Mouse (Mus musculus): ENCODE results near the gene Tgfb1. TPM values are rescaled to one million over a fixed set of nuclear protein-coding genes. Genes with fewer than 3 reads are reported as not detected.
A peak's percentile ranks its signal among the peaks of the same experiment; 100 is the strongest.
"Not testable (repeated sequence)": the region's sequence is repeated elsewhere in the genome, so short reads cannot be mapped to it uniquely, and the experiment has no call there.

Gene Tgfb1
- total RNA-seq, 2 experiments from 2014 or later, result 48.7 to 49.6 TPM

DNA sequence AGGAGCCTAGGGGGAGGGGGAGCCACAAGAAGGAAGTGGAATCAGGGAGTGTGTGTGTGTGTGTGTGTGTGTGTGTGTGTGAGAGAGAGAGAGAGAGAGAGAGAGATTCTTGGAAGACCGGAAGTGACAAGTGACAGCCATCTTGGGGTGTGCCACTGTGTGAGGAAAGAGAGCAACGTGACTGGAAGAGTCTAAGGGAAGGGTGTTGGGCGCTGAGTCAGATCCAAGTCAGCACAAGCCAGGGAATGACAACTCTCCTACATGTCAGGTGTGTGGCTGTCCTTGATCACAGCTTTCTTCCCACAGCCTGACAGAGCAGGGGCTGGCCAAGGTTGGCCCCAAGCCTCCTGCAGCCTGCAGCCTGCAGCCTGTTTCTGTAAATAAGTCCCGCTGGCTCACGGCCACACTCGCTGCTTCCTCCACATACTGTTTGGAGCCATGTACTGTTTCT lies 19.0 kb downstream of the Tgfb1 start:
- peak; percentile 44 for DNase-seq

- DNase-seq, result no peak
These were observed 19.9 kb downstream of the Tgfb1 start for GRCm38 (mm10) chr7:25706578-25707170.

DNA sequence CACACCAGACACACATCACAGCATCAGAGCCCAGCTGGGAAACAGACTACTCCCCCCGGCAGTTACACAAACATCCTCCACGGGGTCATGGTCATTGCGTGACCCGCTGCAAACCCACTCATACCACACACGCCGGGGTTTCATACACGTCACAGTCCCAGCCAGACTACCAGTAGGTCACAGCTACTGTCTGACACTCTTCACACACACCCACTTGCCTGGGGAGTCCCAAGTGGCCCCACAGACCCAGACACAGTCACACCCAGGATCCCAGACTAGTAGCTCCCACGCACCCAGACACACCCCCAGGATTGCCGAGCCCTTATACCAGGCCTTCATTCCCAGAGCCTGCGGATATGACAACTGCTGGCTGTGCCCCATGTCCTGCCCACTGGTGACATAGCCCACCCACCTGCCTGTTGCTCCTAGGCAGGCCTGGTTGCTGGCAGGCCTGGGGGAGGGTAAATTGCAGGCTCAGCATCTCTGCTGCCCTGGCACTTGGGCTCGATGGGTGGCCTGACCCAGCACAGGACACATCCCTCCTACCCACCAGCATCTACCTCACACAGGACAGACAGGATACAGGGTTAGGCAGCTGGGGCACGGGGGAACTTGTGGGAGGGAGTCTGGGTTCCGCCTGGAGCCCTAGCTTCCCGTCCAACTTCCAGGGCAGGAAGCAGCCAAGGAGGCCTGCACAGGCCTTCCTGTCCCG lies 20.9 kb downstream of the Tgfb1 start:
- DNase-seq, result peak; percentile 56

- peak; percentile 42 for DNase-seq
These were observed 23.2 kb downstream of the Tgfb1 start for GRCm38 (mm10) chr7:25709961-25710360.

- peak; percentile 51 for DNase-seq
These were observed 23.8 kb downstream of the Tgfb1 start for GRCm38 (mm10) chr7:25710519-25711130.

DNA sequence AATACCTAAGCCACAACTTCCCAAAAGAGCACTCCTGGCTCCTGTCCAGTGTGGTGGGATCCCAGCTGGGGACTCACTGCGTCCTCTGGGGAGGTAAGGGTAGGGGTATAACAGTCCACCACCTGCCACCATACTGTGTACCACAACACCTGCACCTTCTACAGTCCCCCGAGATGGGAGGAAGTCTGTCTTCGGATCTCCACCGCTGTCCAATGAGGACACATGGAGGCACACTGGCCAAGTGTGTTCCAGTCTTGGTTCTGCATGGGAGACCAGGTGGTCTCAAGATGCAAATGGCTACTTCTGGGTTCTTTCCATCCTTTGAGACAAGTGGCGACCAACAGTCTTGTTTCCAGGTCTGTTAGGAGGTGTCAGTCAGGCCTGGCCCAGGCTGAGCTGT lies 24.4 kb downstream of the Tgfb1 start:
- DNase-seq, result no peak

- DNase-seq, result peak; percentile 62
These were observed 25.0 kb downstream of the Tgfb1 start for GRCm38 (mm10) chr7:25711731-25712197.

GRCm38 (mm10) chr7:25712801-25713200 lies 26.0 kb downstream of the Tgfb1 start:
- no peak for DNase-seq

GRCm38 (mm10) chr7:25714581-25714980 lies 27.8 kb downstream of the Tgfb1 start:
- DNase-seq, result no peak

DNA sequence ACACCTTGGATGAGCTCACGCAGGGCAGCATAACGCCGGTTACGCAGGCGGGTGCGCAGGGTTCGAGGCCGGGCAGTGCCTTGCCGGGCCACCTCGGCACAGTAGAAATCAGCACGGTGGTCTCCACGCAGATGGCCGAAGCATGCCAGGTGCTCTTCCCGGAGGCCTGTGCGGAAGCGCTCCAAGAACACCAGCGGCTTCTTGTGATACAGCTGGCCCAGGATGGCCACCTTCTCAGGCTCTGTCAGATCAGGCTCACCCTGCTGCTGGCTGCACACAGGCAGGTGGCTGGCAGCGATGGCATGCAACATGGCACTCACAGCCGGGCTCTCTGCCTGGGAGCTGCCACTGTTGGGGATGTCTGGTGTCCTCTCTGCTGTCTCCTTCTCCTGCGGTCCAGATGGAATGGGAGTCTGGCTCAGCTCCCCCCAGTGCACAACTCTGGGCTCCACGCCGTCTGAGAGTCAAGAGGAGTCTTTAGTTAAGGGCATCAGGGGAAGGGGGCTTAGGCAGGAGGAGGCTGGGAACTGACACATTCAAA lies 29.0 kb downstream of the Tgfb1 start:
- no peak for DNase-seq

DNA sequence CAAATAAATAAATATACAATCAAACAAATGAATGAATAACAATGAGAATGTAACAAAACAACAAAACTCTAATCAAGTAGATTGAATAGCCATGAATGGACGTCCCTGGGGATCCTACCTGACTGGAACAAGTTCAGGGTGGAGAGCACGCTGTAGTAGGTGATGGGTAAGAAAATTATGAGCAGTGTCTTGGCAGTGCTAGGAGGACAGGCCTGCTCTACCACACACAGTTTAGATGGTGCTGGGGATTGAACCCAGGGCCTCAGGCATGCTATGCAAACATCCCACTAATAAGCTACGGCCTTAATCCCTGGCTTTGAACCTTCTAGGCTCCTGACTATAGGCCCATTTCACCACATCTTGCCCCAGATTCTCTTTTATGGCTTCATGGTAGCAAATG lies 30.7 kb downstream of the Tgfb1 start:
- no peak for DNase-seq

DNA sequence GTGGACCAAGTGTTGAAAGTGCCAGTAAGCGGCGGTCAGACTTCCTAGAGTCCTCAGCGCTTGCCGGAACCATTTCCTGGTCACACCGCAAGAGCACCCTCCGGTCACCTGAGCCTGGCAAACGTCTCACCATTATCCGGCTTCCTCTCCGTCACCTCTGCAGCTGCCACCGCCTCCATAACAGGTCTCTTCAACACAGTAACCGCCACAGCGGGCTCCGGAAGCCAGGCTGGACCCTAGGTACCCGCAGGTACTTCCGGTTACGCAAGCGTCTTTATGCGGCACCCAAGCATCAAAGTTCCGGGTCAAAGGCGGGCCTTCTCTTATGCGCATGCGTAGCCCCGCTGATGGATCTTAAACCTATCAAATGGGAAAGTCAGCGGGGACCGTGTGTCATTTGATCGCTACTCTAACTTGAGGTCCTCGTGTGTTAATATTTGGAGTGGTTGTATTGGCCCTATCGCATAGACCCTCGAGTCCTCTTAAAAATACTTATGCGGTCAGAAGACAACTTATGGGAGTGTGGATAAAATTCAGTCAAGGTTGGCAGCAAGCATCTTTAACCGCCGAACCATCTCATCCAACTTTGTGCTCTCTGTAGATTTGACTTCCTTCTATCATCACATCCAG lies 32.1 kb downstream of the Tgfb1 start, which contains the start of gene Ccdc97:
TSS of gene Ccdc97 (minus strand) at position 301 of the 630 bp plus-strand sequence.
- DNase-seq, result peak; percentile 93

DNA sequence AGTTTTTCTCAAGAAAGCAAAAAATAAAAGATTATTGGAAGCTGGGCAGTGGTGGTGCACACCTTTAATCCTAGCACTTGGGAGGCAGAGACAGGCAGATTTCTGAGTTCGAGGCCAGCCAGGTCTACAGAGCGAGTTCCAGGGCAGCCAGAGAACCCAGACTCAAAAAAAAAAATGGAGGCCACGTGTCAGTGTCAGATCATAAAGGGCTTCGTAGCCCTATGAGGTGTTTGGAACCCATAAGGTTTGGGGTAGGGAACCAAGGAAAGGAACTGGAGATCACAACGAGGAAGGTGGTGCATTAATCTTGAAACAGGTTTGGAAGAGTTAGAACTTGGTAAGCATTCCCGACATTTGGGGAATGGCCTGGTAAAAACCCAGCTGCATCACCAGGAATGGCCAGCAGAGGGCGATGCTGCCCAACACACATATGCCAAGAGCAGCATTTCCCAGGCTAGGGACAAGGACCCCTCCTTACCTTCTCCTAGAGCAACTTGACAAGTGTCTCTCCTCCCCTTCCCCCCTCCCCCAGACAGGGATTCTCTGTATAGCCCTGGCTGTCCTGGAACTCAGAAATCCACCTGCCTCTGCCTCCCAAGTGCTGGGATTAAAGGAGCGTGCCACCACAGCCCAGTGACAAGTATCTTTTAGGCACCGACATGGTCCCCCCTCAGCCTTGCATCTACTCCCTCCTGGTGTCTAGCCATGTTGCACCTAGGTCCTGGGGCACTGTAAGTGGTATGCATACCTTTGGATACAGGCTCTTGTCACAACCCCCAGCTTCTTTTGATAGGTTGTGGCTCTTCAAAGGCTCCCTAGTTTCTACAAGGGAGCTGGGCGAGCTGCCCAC lies 33.2 kb downstream of the Tgfb1 start:
- DNase-seq, result peak; percentile 89

DNA sequence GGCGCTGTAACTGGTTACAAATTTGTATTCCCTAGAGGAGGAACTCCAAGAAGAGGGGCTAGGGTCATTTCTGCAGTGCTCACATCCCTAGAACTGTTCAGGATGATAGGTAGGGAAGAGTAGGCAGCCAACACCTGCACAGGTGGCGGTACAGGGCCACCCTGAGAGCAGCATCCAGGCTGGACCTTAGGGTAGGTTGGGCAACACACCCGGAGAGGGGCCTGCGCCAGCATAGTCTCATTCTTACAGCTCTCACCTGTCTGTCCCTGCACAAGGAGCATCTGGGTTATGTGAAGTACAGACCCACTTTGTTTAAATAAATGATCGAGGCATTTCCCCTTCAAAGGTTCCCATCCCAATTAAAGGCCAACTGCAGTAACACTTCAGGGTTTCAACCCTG lies 34.0 kb downstream of the Tgfb1 start:
- DNase-seq, result no peak

- DNase-seq, result not testable (repeated sequence)
These were observed 35.0 kb downstream of the Tgfb1 start for GRCm38 (mm10) chr7:25721776-25722175.

DNA sequence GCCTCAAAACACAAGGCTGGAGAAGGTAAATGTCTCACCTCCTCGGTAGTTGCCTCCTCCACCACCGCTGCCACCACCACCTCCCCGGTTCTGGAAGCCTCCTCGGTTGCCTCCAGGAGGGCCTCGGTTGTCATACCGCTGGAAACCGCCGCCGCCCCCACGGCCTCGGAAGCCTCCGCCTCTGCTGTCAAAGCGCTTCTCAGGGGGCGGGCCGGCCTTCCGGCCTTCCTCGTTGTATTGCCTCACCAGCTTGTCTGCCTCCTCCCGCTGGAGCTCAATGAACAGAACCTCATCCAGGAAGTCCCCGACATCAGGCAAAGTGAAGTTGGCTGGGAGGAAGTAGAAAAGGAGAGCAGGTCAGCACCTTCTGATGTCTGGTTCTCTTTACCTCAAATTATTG lies 39.1 kb downstream of the Tgfb1 start:
- DNase-seq, result no peak

DNA sequence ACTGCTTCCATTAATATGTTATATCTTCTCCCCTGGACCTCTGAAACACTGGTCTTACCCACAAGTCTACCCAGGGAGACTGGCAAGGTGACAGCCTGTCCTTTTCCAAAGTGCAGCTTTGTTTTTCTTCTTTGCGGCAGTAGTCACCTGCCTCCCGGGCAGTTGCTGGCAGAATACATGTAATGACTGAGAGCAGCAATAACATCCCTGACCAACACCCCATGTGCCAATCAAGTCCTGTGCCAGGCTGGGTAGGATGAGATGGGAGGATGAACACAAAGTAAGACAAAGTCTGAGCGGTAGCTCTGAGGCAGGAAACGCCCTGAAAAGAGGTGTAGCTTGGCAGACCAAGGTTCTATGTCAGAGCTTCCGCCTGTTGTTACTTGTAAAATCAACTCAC lies 41.0 kb downstream of the Tgfb1 start:
- DNase-seq, result no peak

DNA sequence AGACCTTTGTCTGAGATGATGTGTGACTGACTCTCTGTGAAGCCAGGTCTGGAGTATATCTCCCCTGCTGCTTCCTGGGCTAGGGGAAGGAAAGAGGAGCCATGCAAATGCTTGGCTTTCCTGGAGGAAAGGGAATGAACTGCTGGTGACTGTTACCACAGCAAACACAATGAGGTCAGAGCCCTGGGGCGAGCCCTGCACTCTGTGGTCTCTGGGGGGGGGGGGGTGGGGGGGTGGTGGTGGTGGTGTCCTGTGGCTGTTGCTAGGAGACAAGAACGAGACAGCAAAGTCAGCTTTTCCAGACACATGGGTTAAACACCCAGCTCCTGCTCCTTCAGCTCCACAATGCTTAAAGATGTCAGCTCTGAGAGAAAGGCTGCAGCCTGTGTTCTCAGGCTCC lies 42.6 kb downstream of the Tgfb1 start:
- no peak for DNase-seq

DNA sequence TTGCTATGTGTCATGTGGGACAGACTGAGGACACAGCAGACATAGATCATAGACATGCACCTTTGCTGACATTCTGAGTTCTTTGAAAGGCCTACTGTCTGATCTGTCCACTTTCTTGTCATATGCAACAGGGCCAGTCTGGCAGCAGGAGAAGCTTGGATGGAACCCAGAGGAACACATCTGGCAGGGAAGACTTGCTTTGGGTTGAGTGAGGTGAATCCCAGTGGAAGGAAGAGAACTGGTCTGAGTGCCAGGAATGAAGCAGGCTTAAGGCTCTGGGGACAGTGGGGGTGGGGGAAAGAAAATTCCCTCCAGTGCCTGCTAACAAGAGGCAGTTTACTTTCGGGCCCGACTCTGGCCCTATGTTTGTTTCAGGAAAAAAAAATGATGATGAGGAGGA lies 43.1 kb downstream of the Tgfb1 start:
- peak; percentile 73 for DNase-seq

GRCm38 (mm10) chr7:25731294-25732055 lies 44.7 kb downstream of the Tgfb1 start:
- DNase-seq, result no peak

- DNase-seq, result no peak
These were observed 48.2 kb downstream of the Tgfb1 start for GRCm38 (mm10) chr7:25734991-25735390.

Measured in adrenal gland, postnatal 10 days (tissue).